In genomic region chr1:40414863-40415656, GRCm38 (mm10) we compare ENCODE assay signal across 22 mouse cellular contexts. TPM values are rescaled to one million over a fixed set of nuclear protein-coding genes. Genes with fewer than 3 reads are reported as not detected.
DNase-seq lines count a peak whose midpoint lies in the region; ATAC-seq and TF ChIP-seq lines count a peak whose summit lies in the region.
"Had no signal": no experiment of that assay in that cellular context is flagged by ENCODE, and none has a peak within 500 bp of the region (broad histone marks: within the 10 kb centered on the region; RNA-seq: fewer than 3 reads in every experiment).

No protein-coding gene starts in this region.

- no peaks in the 10 kb centered on the region for H3K36me3 ChIP-seq in liver, embryonic 11.5 days (ENCODE audit: control insufficient read depth, insufficient read depth, low read length)
- no peaks in the 10 kb centered on the region for H3K36me3 ChIP-seq in liver, postnatal 0 days (replicated peaks; ENCODE audit: insufficient read depth, low read length)
- no peaks in the 10 kb centered on the region for H3K36me3 ChIP-seq in liver, embryonic 14.5 days (replicated peaks; ENCODE audit: control insufficient read depth, insufficient read depth, low read depth)
- H3K36me3 ChIP-seq: embryonic facial prominence, embryonic 12.5 days; forebrain, embryonic 12.5 days; hindbrain, embryonic 12.5 days had no signal

- WGBS in liver, embryonic 11.5 days = 47% methylated on average over 7 of the region's 7 CpGs
- WGBS in liver, postnatal 0 days (ENCODE audit: insufficient replicate concordance) = 47% methylated on average over 7 of the region's 7 CpGs
- 34% methylated on average over 7 of the region's 7 CpGs for WGBS in liver, embryonic 14.5 days (ENCODE audit: insufficient replicate concordance)

- no peaks in the 10 kb centered on the region; the same call in 1 of the 2 replicates for H3K4me1 ChIP-seq in liver, embryonic 11.5 days (replicated peaks; ENCODE audit: control insufficient read depth, insufficient read depth, low read length)
- peaks cover 8% of the 10 kb centered on the region for H3K4me1 ChIP-seq in liver, postnatal 0 days (ENCODE audit: insufficient read depth)
- peaks cover 37% of the 10 kb centered on the region for H3K4me1 ChIP-seq in bone marrow macrophage, adult 2 months (ENCODE audit: control insufficient read depth, insufficient read depth, low read length)
- H3K4me1 ChIP-seq in liver, embryonic 14.5 days (replicated peaks; ENCODE audit: control insufficient read depth in 2 of 2, insufficient read depth in 2 of 2, low read length in 1 of 2) = peaks cover 12 to 21% of the 10 kb centered on the region in 2 experiments
- H3K4me1 ChIP-seq: embryonic facial prominence, embryonic 12.5 days; forebrain, embryonic 12.5 days; hindbrain, embryonic 12.5 days had no signal

- no peak overlapping the region for H3K27ac ChIP-seq in liver, embryonic 11.5 days (ENCODE audit: low read depth, low read length)
- no peak overlapping the region for H3K27ac ChIP-seq in liver, postnatal 0 days (ENCODE audit: low read depth)
- peak overlapping the region; percentile 49 for H3K27ac ChIP-seq in bone marrow macrophage, adult 2 months (ENCODE audit: insufficient read depth, low read depth, low read length)
- no peak overlapping the region for H3K27ac ChIP-seq in liver, embryonic 14.5 days
- H3K27ac ChIP-seq: embryonic facial prominence, embryonic 12.5 days; forebrain, embryonic 12.5 days; hindbrain, embryonic 12.5 days had no signal

- no peak overlapping the region for H3K9ac ChIP-seq in liver, embryonic 11.5 days (ENCODE audit: low read depth, low read length)
- no peak overlapping the region for H3K9ac ChIP-seq in liver, postnatal 0 days (replicated peaks)
- no peak overlapping the region for H3K9ac ChIP-seq in liver, embryonic 14.5 days (replicated peaks)
- H3K9ac ChIP-seq: embryonic facial prominence, embryonic 12.5 days; forebrain, embryonic 12.5 days; hindbrain, embryonic 12.5 days had no signal

- no peaks in the 10 kb centered on the region for H3K27me3 ChIP-seq in liver, embryonic 11.5 days (replicated peaks; ENCODE audit: control insufficient read depth, insufficient read depth, low read length)
- H3K27me3 ChIP-seq in liver, postnatal 0 days (ENCODE audit: insufficient read depth, low read length) = no peaks in the 10 kb centered on the region
- no peaks in the 10 kb centered on the region for H3K27me3 ChIP-seq in liver, embryonic 14.5 days (ENCODE audit: control insufficient read depth, insufficient read depth, low read length)
- H3K27me3 ChIP-seq: CH12.LX; embryonic facial prominence, embryonic 12.5 days; forebrain, embryonic 12.5 days; hindbrain, embryonic 12.5 days had no signal

- no peak for TF ChIP-seq CTCF in liver, postnatal 0 days (IDR thresholded peaks at IDR 0.05; ENCODE audit: low read depth)
- no peak for TF ChIP-seq CTCF in bone marrow macrophage, adult 2 months (IDR thresholded peaks at IDR 0.05; ENCODE audit: low read depth, low read length)
- no peak for TF ChIP-seq CTCF in liver, embryonic 14.5 days (IDR thresholded peaks at IDR 0.05; ENCODE audit: low read depth)

- no peak overlapping the region for H3K4me2 ChIP-seq in liver, embryonic 11.5 days
- H3K4me2 ChIP-seq in liver, postnatal 0 days (ENCODE audit: low read depth, low read length) = no peak overlapping the region
- H3K4me2 ChIP-seq in liver, embryonic 14.5 days (ENCODE audit: low read depth) = no peak overlapping the region
- H3K4me2 ChIP-seq: embryonic facial prominence, embryonic 12.5 days; forebrain, embryonic 12.5 days; hindbrain, embryonic 12.5 days had no signal

- no peak for TF ChIP-seq POLR2A in bone marrow macrophage, adult 2 months (IDR thresholded peaks at IDR 0.05; ENCODE audit: borderline replicate concordance, low read depth, low read length)

- H3K9me3 ChIP-seq in liver, embryonic 11.5 days (ENCODE audit: control insufficient read depth, low read length) = no peaks in the 10 kb centered on the region
- no peaks in the 10 kb centered on the region for H3K9me3 ChIP-seq in liver, postnatal 0 days (ENCODE audit: low read length)
- no peaks in the 10 kb centered on the region for H3K9me3 ChIP-seq in liver, embryonic 14.5 days (ENCODE audit: control insufficient read depth, low read length)
- H3K9me3 ChIP-seq: embryonic facial prominence, embryonic 12.5 days; forebrain, embryonic 12.5 days; hindbrain, embryonic 12.5 days had no signal

- no peak for TF ChIP-seq EP300 in liver, postnatal 0 days (IDR thresholded peaks at IDR 0.05; ENCODE audit: low read depth)
- no peak for TF ChIP-seq EP300 in liver, embryonic 14.5 days (IDR thresholded peaks at IDR 0.05; ENCODE audit: low read depth)

- 0 out of 2 replicates have a peak, but pooled peaks have one; percentile 12 for ATAC-seq in liver, embryonic 11.5 days (replicated peaks; ENCODE audit: low FRiP score)
- no peak for ATAC-seq in liver, postnatal 0 days
- ATAC-seq in liver, embryonic 14.5 days (ENCODE audit: insufficient read depth) = peak; percentile 35; the same call in 1 of the 2 replicates
- ATAC-seq: forebrain, embryonic 16.5 days; hindbrain, embryonic 16.5 days had no signal

- no peak overlapping the region for H3K4me3 ChIP-seq in liver, embryonic 11.5 days (ENCODE audit: low read depth, low read length)
- H3K4me3 ChIP-seq in liver, postnatal 0 days (ENCODE audit: low read depth, low read length) = no peak overlapping the region
- H3K4me3 ChIP-seq in bone marrow macrophage, adult 2 months (ENCODE audit: insufficient read depth, low read length) = no peak overlapping the region
- no peak overlapping the region for H3K4me3 ChIP-seq in liver, embryonic 14.5 days (ENCODE audit: insufficient read depth in 1 of 2, low read depth in 2 of 2, low read length in 2 of 2)
- H3K4me3 ChIP-seq: embryonic facial prominence, embryonic 12.5 days; forebrain, embryonic 12.5 days; hindbrain, embryonic 12.5 days had no signal

- no peak for DNase-seq in liver, embryonic 11.5 days (ENCODE audit: low spot score)
- DNase-seq in liver, postnatal 0 days = no peak
- no peak for DNase-seq in liver, embryonic 14.5 days (ENCODE audit: low read depth in 3 of 3, low spot score in 3 of 3)
- DNase-seq in retina, postnatal 1 day = no peak
- no peak for DNase-seq in spleen, postnatal 14 days (ENCODE audit: low spot score in 2 of 2)
- DNase-seq in lung, postnatal 14 days = no peak
- DNase-seq: adrenal gland, adult 8-10 months; adrenal gland, postnatal 36 days; cerebellum, adult 11-12 months; cerebellum, adult 9-10 months; cerebellum, postnatal 25 days; gastrocnemius, postnatal 25 days; heart, postnatal 10 days; heart, postnatal 4 days had no signal

RNA-seq across cellular contexts. Expression of gene Il1rl1, which starts 14.3 kb away (rescaled TPM):
- 1.7 and 2.3 TPM in 2 replicates for polyA plus RNA-seq in liver, embryonic 11.5 days (2014; fragmentation: Nextera tagmentation; extraction: Ambion mirVana)
- 0.89 and 1.4 TPM in 2 replicates for polyA plus RNA-seq in liver, postnatal 0 days (2015; fragmentation: Nextera tagmentation; extraction: Ambion mirVana)
- 1.4 and 1.5 TPM in 2 replicates for polyA plus RNA-seq in bone marrow macrophage, adult 2 months (2012; ENCODE audit: insufficient read depth, insufficient read length, missing spikeins)
- polyA plus RNA-seq in liver, embryonic 14.5 days (2012; rRNA removed) = 2.9 and 3.8 TPM in 2 replicates
- polyA plus RNA-seq in liver, embryonic 14.5 days (2014; fragmentation: Nextera tagmentation; extraction: Ambion mirVana) = 2.7 and 3.0 TPM in 2 replicates
- polyA plus RNA-seq: forebrain, embryonic 12.5 days had no signal

RNA-seq across cellular contexts. Expression of gene Il18r1, which starts 50.3 kb away (rescaled TPM):
- 0.10 TPM in 1 of 2 replicates, not detected in the other for polyA plus RNA-seq in liver, embryonic 11.5 days (2014; fragmentation: Nextera tagmentation; extraction: Ambion mirVana)
- 0.44 and 0.62 TPM in 2 replicates for polyA plus RNA-seq in liver, postnatal 0 days (2015; fragmentation: Nextera tagmentation; extraction: Ambion mirVana)
- polyA plus RNA-seq in bone marrow macrophage, adult 2 months (2012; ENCODE audit: insufficient read depth, insufficient read length, missing spikeins) = not detected in 2 replicates
- 0.05 and 0.07 TPM in 2 replicates for polyA plus RNA-seq in liver, embryonic 14.5 days (2012; rRNA removed)
- polyA plus RNA-seq in liver, embryonic 14.5 days (2014; fragmentation: Nextera tagmentation; extraction: Ambion mirVana) = 0.04 TPM in 1 of 2 replicates, not detected in the other
- polyA plus RNA-seq: cortical plate, adult 2 months; embryonic facial prominence, embryonic 12.5 days; forebrain, embryonic 12.5 days; forebrain, embryonic 16.5 days; hindbrain, embryonic 12.5 days; hindbrain, embryonic 16.5 days had no signal
